Mouse (Mus musculus): ENCODE data around the gene Efnb3. TPM values are rescaled to one million over a fixed set of nuclear protein-coding genes. Genes with fewer than 3 reads are reported as not detected.

Efnb3 gene
- polyA plus RNA-seq, 1 experiment: 1.2 TPM

DNA sequence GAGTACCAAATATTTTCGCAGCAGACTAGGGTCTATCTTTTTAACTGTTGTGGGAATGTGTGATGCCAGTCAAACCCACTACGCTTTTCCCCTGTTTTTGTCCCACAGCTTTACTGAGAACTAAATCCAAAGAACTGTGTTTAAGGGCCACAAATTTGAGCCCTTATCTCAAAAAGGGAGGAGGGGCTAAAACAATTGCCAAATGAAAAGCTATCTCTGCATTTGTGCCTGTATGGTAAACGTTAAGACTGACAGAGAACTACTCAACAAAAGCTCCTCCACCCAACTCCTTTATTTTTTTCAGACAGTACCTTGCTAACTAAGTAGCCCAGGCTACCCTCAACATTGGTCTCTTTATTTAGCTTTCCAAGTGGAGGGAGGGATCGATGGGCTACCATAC is 32.8 kb upstream of the Efnb3 start:
- no peaks in the 10 kb centered on the region for H3K27me3 ChIP-seq (ENCODE audit: control insufficient read depth, insufficient read depth, low read length)
- 77% methylated on average over 4 of the region's 4 CpGs for WGBS
- no peak for TF ChIP-seq POLR2A (IDR thresholded peaks at IDR 0.05; ENCODE audit: low read depth, low read length)
- no peak for TF ChIP-seq CTCF (IDR thresholded peaks at IDR 0.05; ENCODE audit: extremely low read depth, insufficient read depth, insufficient read length, insufficient replicate concordance)
- H3K36me3 ChIP-seq (ENCODE audit: control insufficient read depth, insufficient read depth, low read length): peaks cover 39% of the 10 kb centered on the region
- DNase-seq (ENCODE audit: low read depth in 1 of 2, low spot score in 2 of 2): no peak
- no peak overlapping the region for H3K27ac ChIP-seq (ENCODE audit: insufficient read depth, low read length)
- no peak overlapping the region for H3K4me3 ChIP-seq (ENCODE audit: extremely low read depth, insufficient read depth, insufficient read length)
- no peaks in the 10 kb centered on the region for H3K4me1 ChIP-seq (ENCODE audit: control insufficient read depth, insufficient read depth, insufficient read length)

DNA sequence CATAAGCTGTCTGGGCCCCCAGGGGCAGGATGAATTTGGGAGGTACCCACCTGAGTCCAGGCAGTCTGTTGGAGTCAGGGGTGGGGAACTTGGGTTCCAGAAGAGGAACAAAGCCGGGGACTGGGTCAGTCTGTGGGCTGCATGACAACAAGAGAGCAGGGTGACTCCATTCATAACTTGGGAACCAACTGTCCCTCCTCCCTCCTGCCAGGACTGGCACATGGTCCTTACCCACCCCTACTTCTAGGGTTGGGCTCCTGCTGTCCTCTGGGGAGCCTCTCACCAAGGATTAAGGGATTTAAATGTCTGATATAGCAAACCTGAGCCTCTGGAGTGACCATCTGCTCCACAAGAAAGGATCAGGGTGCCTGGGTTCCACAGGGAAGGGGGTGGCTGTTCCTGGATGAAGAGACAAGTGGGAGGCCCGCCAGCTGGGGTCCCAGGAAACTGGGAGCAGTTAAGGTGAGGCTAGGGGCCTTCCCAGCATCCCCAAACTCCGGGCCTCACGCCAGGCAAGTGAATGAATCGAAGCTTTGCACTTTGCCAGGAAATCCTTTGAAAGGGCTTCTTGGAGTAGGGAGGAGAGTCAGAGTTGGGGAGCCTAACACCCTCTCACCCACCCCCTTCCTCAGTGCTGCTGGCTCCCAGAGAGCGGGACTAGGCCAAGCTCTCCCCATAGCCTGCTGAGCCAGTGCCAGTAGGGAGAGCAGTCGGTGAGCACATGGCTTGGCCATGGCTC is 32.1 kb upstream of the Efnb3 start:
- peaks cover 46% of the 10 kb centered on the region for H3K36me3 ChIP-seq (ENCODE audit: control insufficient read depth, insufficient read depth, low read length)
- DNase-seq (ENCODE audit: low read depth in 1 of 2, low spot score in 2 of 2): no peak
- WGBS: 81% methylated on average over 7 of the region's 7 CpGs
- TF ChIP-seq CTCF (IDR thresholded peaks at IDR 0.05; ENCODE audit: extremely low read depth, insufficient read depth, insufficient read length, insufficient replicate concordance) (no peak), POLR2A (IDR thresholded peaks at IDR 0.05; ENCODE audit: low read depth, low read length) (no peak)
- no peaks in the 10 kb centered on the region for H3K27me3 ChIP-seq (ENCODE audit: control insufficient read depth, insufficient read depth, low read length)
- no peaks in the 10 kb centered on the region for H3K4me1 ChIP-seq (ENCODE audit: control insufficient read depth, insufficient read depth, insufficient read length)
- no peak overlapping the region for H3K4me3 ChIP-seq (ENCODE audit: extremely low read depth, insufficient read depth, insufficient read length)
- no peak overlapping the region for H3K27ac ChIP-seq (ENCODE audit: insufficient read depth, low read length)

DNA sequence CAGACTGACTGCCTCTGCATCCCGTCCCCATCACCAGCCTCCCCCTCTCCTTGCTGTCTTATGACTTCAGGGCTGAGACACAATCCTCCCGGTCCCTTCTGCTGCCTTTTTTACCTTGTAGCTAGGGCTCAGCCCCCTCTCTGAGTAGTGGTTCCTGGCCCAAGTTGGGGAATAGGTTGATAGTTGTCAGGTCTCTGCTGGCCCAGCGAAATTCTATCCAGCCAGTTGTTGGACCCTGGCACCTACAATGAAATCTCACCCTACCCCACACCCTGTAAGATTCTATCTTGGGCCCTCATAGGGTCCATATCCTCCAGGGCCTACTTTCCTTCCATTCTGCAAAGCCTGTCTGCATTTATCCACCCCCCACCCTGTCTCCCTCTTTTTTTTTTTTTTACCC is 31.4 kb upstream of the Efnb3 start:
- Histone ChIP-seq H3K27me3 (ENCODE audit: control insufficient read depth, insufficient read depth, low read length) (no peaks in the 10 kb centered on the region), H3K27ac (ENCODE audit: insufficient read depth, low read length) (no peak overlapping the region), H3K36me3 (ENCODE audit: control insufficient read depth, insufficient read depth, low read length) (peaks cover 47% of the 10 kb centered on the region), H3K4me3 (ENCODE audit: extremely low read depth, insufficient read depth, insufficient read length) (no peak overlapping the region), H3K4me1 (ENCODE audit: control insufficient read depth, insufficient read depth, insufficient read length) (no peaks in the 10 kb centered on the region)
- DNase-seq (ENCODE audit: low read depth in 1 of 2, low spot score in 2 of 2): no peak
- no peak for TF ChIP-seq CTCF (IDR thresholded peaks at IDR 0.05; ENCODE audit: extremely low read depth, insufficient read depth, insufficient read length, insufficient replicate concordance)
- no peak for TF ChIP-seq POLR2A (IDR thresholded peaks at IDR 0.05; ENCODE audit: low read depth, low read length)
- 87% methylated on average over 3 of the region's 3 CpGs for WGBS

DNA sequence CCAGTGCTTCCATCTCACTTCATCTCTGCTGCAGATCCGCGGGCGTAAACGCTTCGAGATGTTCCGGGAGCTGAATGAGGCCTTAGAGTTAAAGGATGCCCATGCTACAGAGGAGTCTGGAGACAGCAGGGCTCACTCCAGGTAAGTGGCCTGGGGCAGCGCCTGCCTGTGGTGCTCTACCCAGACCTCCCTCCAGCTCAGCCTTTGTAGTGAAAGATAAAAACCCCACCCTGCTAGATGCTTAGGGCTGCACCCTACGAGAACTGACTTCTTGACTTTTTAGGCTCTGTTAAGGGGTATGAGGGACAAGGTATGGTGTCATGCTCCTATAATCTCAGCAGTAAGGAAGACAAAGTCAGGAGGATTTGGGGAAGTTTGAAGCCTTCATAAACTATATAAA is 30.6 kb upstream of the Efnb3 start:
- no peak for DNase-seq (ENCODE audit: low read depth in 1 of 2, low spot score in 2 of 2)
- H3K4me1 ChIP-seq (ENCODE audit: control insufficient read depth, insufficient read depth, insufficient read length): peaks cover 5% of the 10 kb centered on the region; the same call in 1 of the 2 replicates
- 95% methylated on average over 8 of the region's 8 CpGs for WGBS
- no peaks in the 10 kb centered on the region for H3K27me3 ChIP-seq (ENCODE audit: control insufficient read depth, insufficient read depth, low read length)
- peaks cover 47% of the 10 kb centered on the region for H3K36me3 ChIP-seq (ENCODE audit: control insufficient read depth, insufficient read depth, low read length)
- TF ChIP-seq CTCF (IDR thresholded peaks at IDR 0.05; ENCODE audit: extremely low read depth, insufficient read depth, insufficient read length, insufficient replicate concordance): no peak
- TF ChIP-seq POLR2A (IDR thresholded peaks at IDR 0.05; ENCODE audit: low read depth, low read length): no peak
- H3K4me3 ChIP-seq (ENCODE audit: extremely low read depth, insufficient read depth, insufficient read length): no peak overlapping the region
- H3K27ac ChIP-seq (ENCODE audit: insufficient read depth, low read length): no peak overlapping the region

DNA sequence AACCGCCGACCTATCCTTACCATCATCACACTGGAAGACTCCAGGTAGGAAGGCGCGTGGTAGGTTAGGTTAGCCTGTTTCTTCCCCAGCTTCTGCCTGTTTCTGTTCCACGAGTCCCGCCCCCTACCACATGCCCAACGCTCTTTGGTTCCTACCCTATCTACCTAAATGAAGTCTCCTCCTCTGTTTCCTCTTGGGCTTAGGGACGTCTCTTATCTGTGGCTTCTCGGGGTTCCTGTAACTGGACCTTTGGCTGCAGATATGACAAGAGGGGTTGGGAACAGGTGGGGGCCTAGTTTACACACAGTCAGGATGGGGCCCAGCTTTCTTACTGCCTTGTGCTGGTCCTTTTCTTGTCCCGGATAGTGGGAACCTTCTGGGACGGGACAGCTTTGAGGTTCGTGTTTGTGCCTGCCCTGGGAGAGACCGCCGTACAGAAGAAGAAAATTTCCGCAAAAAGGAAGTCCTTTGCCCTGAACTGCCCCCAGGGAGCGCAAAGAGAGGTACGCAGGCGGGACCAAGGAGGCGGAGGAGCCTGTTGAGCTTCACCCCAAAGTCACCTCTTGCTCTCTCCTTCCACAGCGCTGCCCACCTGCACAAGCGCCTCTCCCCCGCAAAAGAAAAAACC is 29.3 kb upstream of the Efnb3 start:
- Histone ChIP-seq H3K27ac (ENCODE audit: insufficient read depth, low read length) (no peak overlapping the region), H3K4me3 (ENCODE audit: extremely low read depth, insufficient read depth, insufficient read length) (no peak overlapping the region), H3K27me3 (ENCODE audit: control insufficient read depth, insufficient read depth, low read length) (no peaks in the 10 kb centered on the region), H3K4me1 (ENCODE audit: control insufficient read depth, insufficient read depth, insufficient read length) (peaks cover 8% of the 10 kb centered on the region; the same call in 1 of the 2 replicates), H3K36me3 (ENCODE audit: control insufficient read depth, insufficient read depth, low read length) (peaks cover 47% of the 10 kb centered on the region)
- no peak for TF ChIP-seq POLR2A (IDR thresholded peaks at IDR 0.05; ENCODE audit: low read depth, low read length)
- no peak for TF ChIP-seq CTCF (IDR thresholded peaks at IDR 0.05; ENCODE audit: extremely low read depth, insufficient read depth, insufficient read length, insufficient replicate concordance)
- 81% methylated on average over 22 of the region's 22 CpGs for WGBS
- DNase-seq (ENCODE audit: low read depth in 1 of 2, low spot score in 2 of 2): no peak

DNA sequence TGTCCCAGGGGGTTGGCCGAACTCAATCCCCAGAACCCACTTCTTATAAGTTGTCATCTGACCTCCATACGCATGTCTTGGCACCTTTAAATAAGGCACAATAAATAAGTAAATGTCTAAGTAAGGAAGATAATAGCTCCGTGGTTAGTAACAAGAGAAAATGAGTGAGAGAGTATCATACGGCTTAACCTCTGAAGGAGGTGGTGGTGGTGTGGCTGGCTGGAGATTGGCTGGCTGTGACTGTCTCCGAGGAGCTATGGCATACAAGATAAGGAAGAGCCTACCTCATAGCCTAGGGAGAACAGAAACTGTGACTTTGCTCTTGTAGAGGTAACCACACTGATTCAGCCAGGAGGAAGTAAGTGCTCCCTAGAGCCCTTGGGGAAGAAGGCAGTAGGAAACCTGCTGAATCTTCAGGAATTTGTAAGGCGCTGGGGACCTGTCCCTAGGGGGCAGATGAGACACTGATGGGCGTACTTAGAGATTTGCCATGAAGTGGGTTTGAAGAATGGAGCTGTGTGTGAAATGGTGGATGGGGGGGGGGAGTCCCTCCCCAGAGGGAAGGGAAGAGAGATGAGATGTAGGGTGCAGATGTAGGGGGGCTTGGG is 25.8 kb upstream of the Efnb3 start:
- Histone ChIP-seq H3K4me1 (ENCODE audit: control insufficient read depth, insufficient read depth, insufficient read length) (peaks cover 8% of the 10 kb centered on the region; the same call in 1 of the 2 replicates), H3K4me3 (ENCODE audit: extremely low read depth, insufficient read depth, insufficient read length) (no peak overlapping the region), H3K27me3 (ENCODE audit: control insufficient read depth, insufficient read depth, low read length) (no peaks in the 10 kb centered on the region), H3K36me3 (ENCODE audit: control insufficient read depth, insufficient read depth, low read length) (peaks cover 37% of the 10 kb centered on the region), H3K27ac (ENCODE audit: insufficient read depth, low read length) (no peak overlapping the region)
- no peak for DNase-seq (ENCODE audit: low read depth in 1 of 2, low spot score in 2 of 2)
- WGBS: 45% methylated on average over 7 of the region's 7 CpGs
- TF ChIP-seq CTCF (IDR thresholded peaks at IDR 0.05; ENCODE audit: extremely low read depth, insufficient read depth, insufficient read length, insufficient replicate concordance) (no peak), POLR2A (IDR thresholded peaks at IDR 0.05; ENCODE audit: low read depth, low read length) (no peak)
